Mouse (Mus musculus) heart, postnatal 14 days (tissue): ENCODE results near the gene Nfatc2ip. TPM values are rescaled to one million over a fixed set of nuclear protein-coding genes. Genes with fewer than 3 reads are reported as not detected.

Experiments used
- DNase-seq, 2 experiments: peaks; one replicate each; pipeline ENCODE4 v3.0.0; 2021 to 2022
- intact Hi-C: fragments of 180-260 bp; cut with DNase I; formaldehyde crosslinking; loops from one replicate; pipeline ENCODE4 v1.15.1; 2025
- total RNA-seq, 2 experiments: library from RNA; stranded (reverse); gene quantifications; 2 replicates each; pipeline ENCODE4 v1.2.3; 2021

Nfatc2ip gene
- total RNA-seq, 2 experiments from 2014 or later = 5.4 to 7.1 TPM

DNA sequence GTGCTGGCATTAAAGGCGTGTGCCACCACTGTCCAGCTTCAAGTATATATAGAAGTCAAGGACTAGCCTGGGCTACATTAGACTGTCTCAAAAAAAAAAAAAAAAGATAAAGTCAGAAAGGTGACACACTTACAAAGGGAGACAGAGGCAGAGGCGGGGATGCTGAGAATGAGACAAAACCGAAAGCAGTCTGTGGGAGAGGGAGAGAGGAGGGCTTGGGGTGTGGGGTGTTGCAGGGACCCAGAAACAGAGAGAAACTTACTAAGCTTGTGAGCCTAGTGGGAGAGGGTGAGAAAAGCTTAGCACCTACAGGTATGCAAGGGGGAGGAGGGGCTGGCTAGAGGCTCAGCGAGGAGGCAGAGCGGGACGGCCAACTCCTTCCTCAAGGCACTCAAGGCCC, 38.7 kb downstream of the Nfatc2ip start:
- DNase-seq = no peak
- intact Hi-C loops = no loop called here

GRCm38 (mm10) chr7:126356793-126357591, 39.5 kb downstream of the Nfatc2ip start:
- DNase-seq = no peak
- intact Hi-C loops = no loop called here

DNA sequence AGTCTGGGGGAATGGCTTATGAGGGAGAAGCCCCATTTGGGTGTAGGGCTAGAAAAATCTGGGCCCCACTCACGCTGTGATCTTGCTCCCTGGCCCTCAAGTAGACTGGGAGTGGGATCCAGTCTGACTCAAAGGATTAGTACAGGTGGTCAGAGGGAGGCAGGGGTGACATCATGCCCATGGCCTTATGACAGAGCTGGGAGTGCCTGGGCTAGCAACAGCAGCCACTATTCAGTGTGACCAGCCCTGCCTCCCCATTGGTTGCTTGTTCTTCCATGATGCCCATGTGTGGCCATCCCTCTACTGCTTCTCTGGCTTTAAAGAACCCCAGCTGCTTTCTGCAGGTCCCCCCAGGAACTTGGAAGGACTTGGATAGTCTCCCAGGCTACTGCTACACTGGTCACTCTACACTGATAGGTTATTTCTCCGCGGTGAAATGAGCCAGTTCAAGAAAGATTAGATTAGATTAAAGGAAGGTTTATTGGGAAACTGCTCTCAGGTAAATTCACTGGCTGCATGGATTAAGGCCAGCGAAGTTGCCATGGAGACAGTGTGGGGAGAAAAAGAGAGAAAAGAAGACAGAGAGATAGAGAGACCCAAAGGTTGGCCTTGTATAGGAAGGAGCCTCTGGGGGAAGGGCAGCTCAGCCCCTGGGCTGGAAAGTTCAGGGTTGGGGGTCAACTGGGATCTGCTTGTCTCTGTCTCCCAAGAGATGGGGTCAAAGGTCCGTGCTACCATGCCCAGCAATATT, 40.5 kb downstream of the Nfatc2ip start:
- no peak for DNase-seq
- intact Hi-C loops = no loop called here

GRCm38 (mm10) chr7:126354738-126355614, 41.6 kb downstream of the Nfatc2ip start:
- intact Hi-C loops = no loop called here
- DNase-seq = no peak

DNA sequence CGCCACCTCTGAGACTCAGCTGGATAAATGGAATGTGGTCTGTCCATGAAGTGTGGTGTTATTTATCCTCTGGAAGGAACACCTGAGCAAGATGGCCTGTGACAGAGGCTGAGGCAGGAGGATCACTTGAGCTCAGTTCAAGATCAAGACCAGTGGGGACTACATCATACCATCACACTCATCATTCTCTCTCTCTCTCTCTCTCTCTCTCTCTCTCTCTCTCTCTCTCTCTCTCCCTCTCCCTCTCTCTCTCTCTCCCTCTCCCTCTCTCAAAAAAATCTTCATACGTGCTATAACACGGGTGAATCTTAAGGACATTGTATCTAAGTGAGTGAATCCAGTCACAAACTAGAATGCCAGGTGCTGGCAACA, 42.6 kb downstream of the Nfatc2ip start:
- DNase-seq = no peak
- intact Hi-C loops = no loop called here

- DNase-seq = no peak
- intact Hi-C loops = no loop called here
Observed at GRCm38 (mm10) chr7:126353251-126353993, 43.1 kb downstream of the Nfatc2ip start.

- intact Hi-C loops = no loop called here
Observed at GRCm38 (mm10) chr7:126351419-126351951, 45.1 kb downstream of the Nfatc2ip start.

GRCm38 (mm10) chr7:126350748-126351418, 45.7 kb downstream of the Nfatc2ip start:
- intact Hi-C loops = no loop called here
- no peak for DNase-seq

More at GRCm38 (mm10) chr7:126351419-126351951, 45.1 kb downstream of the Nfatc2ip start:
- DNase-seq = no peak

GRCm38 (mm10) chr7:126348293-126348692, 48.2 kb downstream of the Nfatc2ip start:
- intact Hi-C loops = no loop called here
- DNase-seq = no peak

- intact Hi-C loops = no loop called here
- DNase-seq = no peak
Observed at GRCm38 (mm10) chr7:126347098-126347497, 49.4 kb downstream of the Nfatc2ip start.

DNA sequence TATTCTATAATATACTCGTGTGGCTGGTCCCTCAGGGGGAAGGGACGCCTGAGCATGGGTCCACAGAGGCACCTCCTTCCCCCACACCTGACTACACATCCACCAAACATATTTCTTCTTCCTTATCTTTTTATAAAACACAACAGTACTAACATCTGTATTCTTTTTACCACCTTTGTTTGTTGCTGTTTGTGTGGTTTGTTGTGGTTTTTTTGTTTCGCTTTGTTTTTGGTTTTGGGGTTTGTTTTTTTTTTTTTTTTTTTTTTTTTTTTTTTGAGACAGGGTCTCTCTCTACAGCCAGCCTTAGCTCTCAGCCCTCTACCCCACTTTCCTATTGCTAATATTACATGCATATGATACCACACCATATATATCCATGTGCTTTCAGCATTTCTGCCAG, 50.6 kb downstream of the Nfatc2ip start:
- intact Hi-C loops = no loop called here
- DNase-seq = no peak

DNA sequence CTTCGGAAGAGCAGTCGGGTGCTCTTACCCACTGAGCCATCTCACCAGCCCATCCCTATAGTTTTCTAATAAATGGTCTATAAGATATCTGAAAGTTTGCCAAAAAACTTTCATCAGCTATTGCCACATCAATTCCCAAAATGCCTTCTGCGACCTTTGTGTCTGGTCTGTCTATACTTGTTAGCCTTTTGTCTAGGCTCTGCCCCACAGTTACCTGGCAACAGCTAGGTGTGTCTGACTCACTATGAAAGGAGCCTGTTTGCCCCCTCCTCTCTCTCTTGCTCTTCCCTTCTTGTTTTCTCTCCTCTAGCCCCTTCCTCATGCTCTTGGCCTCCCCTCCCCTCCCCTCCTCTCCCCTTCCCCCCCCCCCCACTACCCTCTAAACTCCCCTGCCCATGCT, 51.0 kb downstream of the Nfatc2ip start:
- no peak for DNase-seq
- intact Hi-C loops = no loop called here

DNA sequence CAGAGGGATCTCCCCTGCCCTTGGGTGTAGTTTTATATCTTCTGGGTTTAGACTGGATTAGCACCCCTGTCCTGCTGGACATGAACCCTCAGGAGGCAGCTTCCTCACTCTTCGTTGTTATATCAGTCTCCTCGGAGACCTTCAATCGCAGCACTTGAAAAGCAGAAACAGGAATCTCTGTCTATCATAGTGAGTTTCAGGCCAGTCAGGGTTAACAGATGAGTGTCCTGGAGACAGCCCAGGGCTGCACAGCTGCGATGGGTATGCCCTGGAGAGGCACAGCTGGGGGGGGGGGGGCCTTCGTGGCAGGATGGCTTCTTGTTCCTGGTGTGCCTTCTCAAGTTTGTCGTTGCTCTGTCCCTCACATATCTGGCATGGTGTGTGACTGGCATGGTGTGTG, 55.6 kb downstream of the Nfatc2ip start:
- intact Hi-C loops = no loop called here
- no peak for DNase-seq

DNA sequence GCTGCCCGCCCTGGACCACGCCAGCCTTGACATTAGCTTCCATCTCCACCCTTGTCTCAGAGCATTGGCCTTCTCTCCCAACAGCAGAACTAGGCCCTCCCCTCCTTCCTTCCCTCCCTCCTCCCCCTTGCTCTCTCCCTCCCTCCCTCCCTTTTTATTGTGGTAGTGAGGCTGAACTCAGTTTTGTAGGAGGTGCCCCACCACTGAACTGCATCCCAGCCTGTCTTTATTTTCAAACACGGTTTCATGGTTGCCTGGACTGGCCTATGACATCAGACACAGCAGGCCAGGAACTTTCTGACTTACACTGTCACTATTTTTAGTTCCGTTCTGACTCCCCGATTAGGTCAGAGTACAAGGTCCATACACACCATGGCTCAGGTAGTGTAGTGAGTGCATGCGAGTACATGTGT, 56.3 kb downstream of the Nfatc2ip start:
- DNase-seq = no peak
- intact Hi-C loops = no loop called here

GRCm38 (mm10) chr7:126339521-126339971, 57.0 kb downstream of the Nfatc2ip start:
- intact Hi-C loops = no loop called here
- no peak for DNase-seq

GRCm38 (mm10) chr7:126338906-126339305, 57.6 kb downstream of the Nfatc2ip start:
- DNase-seq = no peak
- intact Hi-C loops = no loop called here

- no peak for DNase-seq
- intact Hi-C loops = no loop called here
Observed at GRCm38 (mm10) chr7:126335556-126335955, 61.0 kb downstream of the Nfatc2ip start.
